Mouse (Mus musculus): Measurements from ENCODE around the gene Vsig10l. TPM values are rescaled to one million over a fixed set of nuclear protein-coding genes. Genes with fewer than 3 reads are reported as not detected.

Vsig10l gene
- polyA plus RNA-seq, 1 experiment from 2014 or later = 2.2 TPM

Small RNA genes within 50 kb of the gene (microRNA-seq; reads per million reads assigned to microRNA genes)
- gene Mir7051 = 3.9 reads per million, percentile 11 among the genes with 10 or more reads in this experiment

Other genes starting within 250 kb of the Vsig10l start
- 12.9 and 13.3 TPM in 2 replicates for gene Zfp715, start 149.9 kb upstream of the Vsig10l start, polyA plus RNA-seq (2014; fragmentation: Nextera tagmentation; extraction: Ambion mirVana)
- gene Siglecf, start 111.8 kb upstream of the Vsig10l start, polyA plus RNA-seq (2014; fragmentation: Nextera tagmentation; extraction: Ambion mirVana) = 0.12 and 0.20 TPM in 2 replicates
- gene Siglecg, start 54.9 kb upstream of the Vsig10l start, polyA plus RNA-seq (2014; fragmentation: Nextera tagmentation; extraction: Ambion mirVana) = 0.08 TPM in 1 of 2 replicates, not detected in the other
- gene Lim2, start 35.5 kb upstream of the Vsig10l start, polyA plus RNA-seq (2014; fragmentation: Nextera tagmentation; extraction: Ambion mirVana) = not detected in 2 replicates
- gene Nkg7, start 26.1 kb upstream of the Vsig10l start, polyA plus RNA-seq (2014; fragmentation: Nextera tagmentation; extraction: Ambion mirVana) = 0.30 TPM in 1 of 2 replicates, not detected in the other
- not detected in 2 replicates for gene Cldnd2, start 22.4 kb upstream of the Vsig10l start, polyA plus RNA-seq (2014; fragmentation: Nextera tagmentation; extraction: Ambion mirVana)
- 703 and 738 TPM in 2 replicates for gene Etfb, start 19.1 kb upstream of the Vsig10l start, polyA plus RNA-seq (2014; fragmentation: Nextera tagmentation; extraction: Ambion mirVana)
- gene Gm45233, start 19.0 kb upstream of the Vsig10l start, polyA plus RNA-seq (2014; fragmentation: Nextera tagmentation; extraction: Ambion mirVana) = not detected in 2 replicates
- 0.07 and 0.09 TPM in 2 replicates for gene Iglon5, start 26.9 kb downstream of the Vsig10l start, polyA plus RNA-seq (2014; fragmentation: Nextera tagmentation; extraction: Ambion mirVana)
- not detected in 2 replicates for gene 4931406B18Rik, start 42.8 kb downstream of the Vsig10l start, polyA plus RNA-seq (2014; fragmentation: Nextera tagmentation; extraction: Ambion mirVana)
- 1.1 TPM in 2 replicates for gene Cd33, start 81.3 kb downstream of the Vsig10l start, polyA plus RNA-seq (2014; fragmentation: Nextera tagmentation; extraction: Ambion mirVana)
- 1.3 TPM in 2 replicates for gene Zfp658, start 99.1 kb downstream of the Vsig10l start, polyA plus RNA-seq (2014; fragmentation: Nextera tagmentation; extraction: Ambion mirVana)
- gene Zfp719, start 116.5 kb downstream of the Vsig10l start, polyA plus RNA-seq (2014; fragmentation: Nextera tagmentation; extraction: Ambion mirVana) = 7.8 and 7.9 TPM in 2 replicates
- gene Zfp819, start 144.0 kb downstream of the Vsig10l start, polyA plus RNA-seq (2014; fragmentation: Nextera tagmentation; extraction: Ambion mirVana) = not detected in 2 replicates
- not detected in 2 replicates for gene Ceacam18, start 171.6 kb downstream of the Vsig10l start, polyA plus RNA-seq (2014; fragmentation: Nextera tagmentation; extraction: Ambion mirVana)
- 0.31 and 0.49 TPM in 2 replicates for gene Siglece, start 197.0 kb downstream of the Vsig10l start, polyA plus RNA-seq (2014; fragmentation: Nextera tagmentation; extraction: Ambion mirVana)
- gene Ctu1, start 208.9 kb downstream of the Vsig10l start, polyA plus RNA-seq (2014; fragmentation: Nextera tagmentation; extraction: Ambion mirVana) = 3.4 and 4.9 TPM in 2 replicates
- not detected in 2 replicates for gene Klk14, start 227.3 kb downstream of the Vsig10l start, polyA plus RNA-seq (2014; fragmentation: Nextera tagmentation; extraction: Ambion mirVana)
- not detected in 2 replicates for gene Klk13, start 249.4 kb downstream of the Vsig10l start, polyA plus RNA-seq (2014; fragmentation: Nextera tagmentation; extraction: Ambion mirVana)